Mouse (Mus musculus) kidney, postnatal 0 days (tissue): ENCODE data around the gene Pdrg1. TPM values are rescaled to one million over a fixed set of nuclear protein-coding genes. Genes with fewer than 3 reads are reported as not detected.

Experiments used
- ATAC-seq: fragments of 200-750 bp; cut with Nextera tagmentation; replicated peaks from 2 replicates; pipeline ENCODE4 v1.8.0; 2017; ENCODE audit warnings: low read depth, moderate number of reproducible peaks, moderate TSS enrichment, moderate library complexity; ENCODE audit not compliant: low FRiP score
- DNase-seq: peaks from one replicate; pipeline ENCODE4 v3.0.0-alpha.2; 2016; ENCODE audit warnings: low spot score
- H3K27ac ChIP-seq: fragments of 300-500 bp; sonication (generic); 2 replicates; pipeline ENCODE4 v1.5.1; 2014; ENCODE audit warnings: mild to moderate bottlenecking
- H3K27me3 ChIP-seq: fragments of 300-500 bp; sonication (generic); 2 replicates; pipeline ENCODE4 v1.6.1; 2014; ENCODE audit warnings: low read length, mixed read lengths; ENCODE audit not compliant: insufficient read depth
- H3K36me3 ChIP-seq: fragments of 300-500 bp; sonication (generic); 2 replicates; pipeline ENCODE4 v1.6.1; 2014; ENCODE audit warnings: low read length, mixed read lengths; ENCODE audit not compliant: insufficient read depth
- H3K4me1 ChIP-seq: fragments of 300-500 bp; sonication (generic); replicated peaks from 2 replicates; pipeline ENCODE4 v1.6.1; 2014; ENCODE audit warnings: antibody characterized with exemption, low read length, mixed read lengths; ENCODE audit not compliant: insufficient read depth
- H3K4me2 ChIP-seq: fragments of 300-500 bp; sonication (generic); 2 replicates; pipeline ENCODE4 v1.6.1; 2014; ENCODE audit warnings: mild to moderate bottlenecking, low read length, moderate library complexity, mixed read lengths
- H3K4me3 ChIP-seq: fragments of 300-500 bp; sonication (generic); replicated peaks from 2 replicates; pipeline ENCODE4 v1.5.1; 2014; ENCODE audit warnings: low read depth, low read length
- H3K9ac ChIP-seq: fragments of 300-500 bp; sonication (generic); 2 replicates; pipeline ENCODE4 v1.6.1; 2014; ENCODE audit warnings: low read depth, low read length
- H3K9me3 ChIP-seq: fragments of 300-500 bp; sonication (generic); replicated peaks from 2 replicates; pipeline ENCODE4 v1.6.1; 2016; ENCODE audit warnings: low read length, inconsistent platforms, mixed read lengths
- CTCF ChIP-seq: IDR thresholded peaks from 2 replicates; pipeline ENCODE4 v1.5.1; 2016; ENCODE audit warnings: antibody characterized with exemption, low read depth, mild to moderate bottlenecking, moderate library complexity
- WGBS: fragments of 180-500 bp; shearing (Covaris S2); extraction: QIAGEN DNeasy Blood & Tissue Kit; methylation state at CpG from one replicate; pipeline ENCODE4 v1.1.7; 2014; 5-methylcytosine and 5-hydroxymethylcytosine counted together
- polyA plus RNA-seq: library from polyadenylated mRNA; unstranded; fragments of >200 nt; fragmentation: Nextera tagmentation; extraction: Ambion mirVana; gene quantifications from 2 replicates; pipeline ENCODE4 v1.2.1, GENCODE M21; 2015

Pdrg1 gene
- 103 and 109 TPM in 2 replicates for polyA plus RNA-seq

GRCm38 (mm10) chr2:153014758-153015593, at the start of gene Pdrg1:
Pdrg1 (minus strand) TSS chr2:153015427.
- Histone ChIP-seq H3K36me3 (peaks cover 11% of the 10 kb centered on the region), H3K27me3 (no peaks in the 10 kb centered on the region), H3K9ac (peak within 1 kb of the TSS; percentile 79), H3K4me2 (peak within 1 kb of the TSS; percentile 90), H3K27ac (peak within 1 kb of the TSS; percentile 42; the same call in 1 of the 2 replicates), H3K4me3 (peak within 1 kb of the TSS; percentile 75), H3K4me1 (peaks cover 10% of the 10 kb centered on the region), H3K9me3 (no peaks in the 10 kb centered on the region)
- peak; percentile 93 for ATAC-seq
- peak; percentile 97 for DNase-seq
- WGBS, result 1% methylated on average over 54 of the region's 54 CpGs
- TF ChIP-seq CTCF, result peak; percentile 97

GRCm38 (mm10) chr2:153064190-153064970, 49.2 kb upstream of the Pdrg1 start:
- H3K4me2 ChIP-seq, result no peak overlapping the region
- no peaks in the 10 kb centered on the region for H3K4me1 ChIP-seq
- ATAC-seq (no peak), DNase-seq (no peak)
- H3K27ac ChIP-seq, result no peak overlapping the region
- WGBS, result 59% methylated on average over 9 of the region's 9 CpGs
- no peak for TF ChIP-seq CTCF
- H3K36me3 ChIP-seq, result no peaks in the 10 kb centered on the region
- 0 out of 2 replicates have a peak, but pooled peaks cover 4% of the 10 kb centered on the region for H3K27me3 ChIP-seq
- no peak overlapping the region for H3K9ac ChIP-seq
- H3K4me3 ChIP-seq, result no peak overlapping the region
- H3K9me3 ChIP-seq, result no peaks in the 10 kb centered on the region

- Histone ChIP-seq H3K27me3 (no peaks in the 10 kb centered on the region), H3K27ac (no peak overlapping the region), H3K4me3 (no peak overlapping the region), H3K4me2 (no peak overlapping the region), H3K9ac (no peak overlapping the region), H3K4me1 (no peaks in the 10 kb centered on the region), H3K9me3 (no peaks in the 10 kb centered on the region), H3K36me3 (no peaks in the 10 kb centered on the region)
- ATAC-seq (no peak), DNase-seq (no peak)
- 69% methylated on average over 3 of the region's 3 CpGs for WGBS
- TF ChIP-seq CTCF, result no peak
Observed at GRCm38 (mm10) chr2:153063394-153063793, 48.2 kb upstream of the Pdrg1 start.

- no peak overlapping the region for H3K9ac ChIP-seq
- DNase-seq (no peak), ATAC-seq (no peak)
- H3K9me3 ChIP-seq, result no peaks in the 10 kb centered on the region
- H3K36me3 ChIP-seq, result no peaks in the 10 kb centered on the region
- no peak overlapping the region for H3K27ac ChIP-seq
- no peaks in the 10 kb centered on the region for H3K27me3 ChIP-seq
- WGBS, result 77% methylated on average over 7 of the region's 7 CpGs
- no peak overlapping the region for H3K4me2 ChIP-seq
- no peak overlapping the region for H3K4me3 ChIP-seq
- TF ChIP-seq CTCF, result no peak
- no peaks in the 10 kb centered on the region for H3K4me1 ChIP-seq
Observed at GRCm38 (mm10) chr2:153060216-153060615, 45.0 kb upstream of the Pdrg1 start.

- WGBS, result 51% methylated on average over 4 of the region's 4 CpGs
Observed at GRCm38 (mm10) chr2:153058365-153058764, 43.1 kb upstream of the Pdrg1 start.

GRCm38 (mm10) chr2:153055270-153055920, 40.2 kb upstream of the Pdrg1 start:
- Histone ChIP-seq H3K4me1 (no peaks in the 10 kb centered on the region), H3K4me3 (no peak overlapping the region), H3K9me3 (no peaks in the 10 kb centered on the region), H3K27me3 (peaks cover 14% of the 10 kb centered on the region), H3K9ac (no peak overlapping the region), H3K36me3 (no peaks in the 10 kb centered on the region), H3K27ac (no peak overlapping the region), H3K4me2 (no peak overlapping the region)
- peak; percentile 39 for TF ChIP-seq CTCF
- 62% methylated on average over 6 of the region's 6 CpGs for WGBS
- DNase-seq (no peak), ATAC-seq (no peak)

More at GRCm38 (mm10) chr2:153058365-153058764, 43.1 kb upstream of the Pdrg1 start:
- H3K9me3 ChIP-seq, result no peaks in the 10 kb centered on the region
- no peak overlapping the region for H3K9ac ChIP-seq
- no peaks in the 10 kb centered on the region for H3K27me3 ChIP-seq
- no peaks in the 10 kb centered on the region for H3K4me1 ChIP-seq
- H3K4me2 ChIP-seq, result no peak overlapping the region
- H3K36me3 ChIP-seq, result no peaks in the 10 kb centered on the region
- H3K27ac ChIP-seq, result no peak overlapping the region
- DNase-seq, result no peak
- H3K4me3 ChIP-seq, result no peak overlapping the region
- TF ChIP-seq CTCF, result no peak
- ATAC-seq, result no peak
